Comparison of ENCODE assay signal across 22 mouse cellular contexts in the genomic region with DNA sequence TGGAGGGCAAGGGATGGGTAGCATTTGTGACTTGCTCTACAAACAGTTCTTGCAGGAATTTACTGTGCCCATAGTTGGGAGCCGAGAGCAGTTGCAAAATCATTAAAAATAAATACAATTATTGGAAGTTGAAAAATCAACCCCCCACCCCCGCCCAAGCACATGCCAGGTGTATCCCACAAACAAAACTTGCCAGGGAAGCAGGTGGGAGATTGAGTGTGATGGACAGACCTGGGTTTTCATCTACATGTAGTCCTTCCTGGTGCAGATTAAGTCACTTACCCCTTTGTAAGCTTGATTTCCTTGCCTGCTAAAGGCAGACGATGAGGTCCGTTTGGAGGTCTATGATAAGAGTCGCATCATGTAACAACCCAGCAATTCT.
DNase-seq lines count a peak whose midpoint lies in the region; ATAC-seq lines count a peak whose summit lies in the region.
"Had no signal": no experiment of that assay in that cellular context is flagged by ENCODE, and none has a peak within 500 bp of the region (broad histone marks: within the 10 kb centered on the region; RNA-seq: fewer than 3 reads in every experiment).

No protein-coding gene starts in this region.

- no peak overlapping the region for H3K4me2 ChIP-seq in heart, embryonic 11.5 days
- no peak overlapping the region for H3K4me2 ChIP-seq in midbrain, embryonic 11.5 days
- H3K4me2 ChIP-seq in midbrain, embryonic 15.5 days: no peak overlapping the region
- H3K4me2 ChIP-seq in neural tube, embryonic 15.5 days: no peak overlapping the region

- no peak overlapping the region for H3K27ac ChIP-seq in heart, embryonic 10.5 days
- no peak overlapping the region for H3K27ac ChIP-seq in heart, embryonic 11.5 days (ENCODE audit: low read depth, low read length)
- no peak overlapping the region for H3K27ac ChIP-seq in midbrain, embryonic 11.5 days (ENCODE audit: low read depth, low read length)
- no peak overlapping the region for H3K27ac ChIP-seq in midbrain, embryonic 15.5 days
- no peak overlapping the region for H3K27ac ChIP-seq in neural tube, embryonic 15.5 days (replicated peaks)

- H3K36me3 ChIP-seq in heart, embryonic 10.5 days: no peaks in the 10 kb centered on the region
- no peaks in the 10 kb centered on the region for H3K36me3 ChIP-seq in heart, embryonic 11.5 days (ENCODE audit: control insufficient read depth, insufficient read depth, low read length)
- no peaks in the 10 kb centered on the region for H3K36me3 ChIP-seq in midbrain, embryonic 11.5 days (ENCODE audit: control insufficient read depth, insufficient read depth, low read length)
- no peaks in the 10 kb centered on the region for H3K36me3 ChIP-seq in midbrain, embryonic 15.5 days (replicated peaks)
- H3K36me3 ChIP-seq in neural tube, embryonic 15.5 days: no peaks in the 10 kb centered on the region
- H3K36me3 ChIP-seq: G1E had no signal

- 71% methylated on average over 5 of the region's 5 CpGs for WGBS in heart, embryonic 10.5 days
- 72% methylated on average over 5 of the region's 5 CpGs for WGBS in heart, embryonic 11.5 days (ENCODE audit: insufficient replicate concordance)
- 69% methylated on average over 5 of the region's 5 CpGs for WGBS in midbrain, embryonic 11.5 days
- WGBS in midbrain, embryonic 15.5 days: 72% methylated on average over 5 of the region's 5 CpGs
- WGBS in neural tube, embryonic 15.5 days: 66% methylated on average over 5 of the region's 5 CpGs

- peak; percentile 56 for DNase-seq in heart, adult 11 months
- DNase-seq in heart, postnatal 14 days: no peak
- DNase-seq in heart, embryonic 10.5 days (ENCODE audit: low spot score): peak; percentile 24
- peak; percentile 59 for DNase-seq in midbrain, embryonic 11.5 days (ENCODE audit: low spot score, missing footprints)
- peak; percentile 10 for DNase-seq in neural tube, embryonic 10.5 days (ENCODE audit: extremely low spot score, low spot score)
- DNase-seq: adrenal gland, adult 2 months; adrenal gland, adult 8-10 months; adrenal gland, postnatal 10 days; adrenal gland, postnatal 14 days; adrenal gland, postnatal 25 days; adrenal gland, postnatal 36 days; B cell, adult 2 months; cerebellum, adult 11 months; cerebellum, adult 11-12 months had no signal

- H3K4me1 ChIP-seq in heart, embryonic 10.5 days: no peaks in the 10 kb centered on the region
- H3K4me1 ChIP-seq in heart, embryonic 11.5 days (ENCODE audit: control insufficient read depth, insufficient read depth, low read length): no peaks in the 10 kb centered on the region
- H3K4me1 ChIP-seq in midbrain, embryonic 11.5 days (ENCODE audit: control insufficient read depth, insufficient read depth, low read length): peaks cover 5% of the 10 kb centered on the region; the same call in 1 of the 2 replicates
- H3K4me1 ChIP-seq in midbrain, embryonic 15.5 days: peaks cover 13% of the 10 kb centered on the region
- H3K4me1 ChIP-seq in neural tube, embryonic 15.5 days: peaks cover 17% of the 10 kb centered on the region

- H3K27me3 ChIP-seq in heart, embryonic 10.5 days (ENCODE audit: insufficient read depth, poor library complexity, severe bottlenecking): peaks cover 20% of the 10 kb centered on the region; the same call in 1 of the 2 replicates
- H3K27me3 ChIP-seq in heart, embryonic 11.5 days (ENCODE audit: control insufficient read depth, insufficient read depth, low read length): no peaks in the 10 kb centered on the region
- H3K27me3 ChIP-seq in midbrain, embryonic 11.5 days (ENCODE audit: control insufficient read depth, insufficient read depth, low read length): no peaks in the 10 kb centered on the region; the same call in 1 of the 2 replicates
- peaks cover 18% of the 10 kb centered on the region for H3K27me3 ChIP-seq in midbrain, embryonic 15.5 days (replicated peaks)
- peaks cover 61% of the 10 kb centered on the region for H3K27me3 ChIP-seq in neural tube, embryonic 15.5 days (replicated peaks)
- H3K27me3 ChIP-seq: CH12.LX had no signal

- no peak overlapping the region for H3K9ac ChIP-seq in heart, embryonic 11.5 days (ENCODE audit: low read depth, low read length)
- H3K9ac ChIP-seq in midbrain, embryonic 11.5 days (ENCODE audit: low read length): no peak overlapping the region
- no peak overlapping the region for H3K9ac ChIP-seq in midbrain, embryonic 15.5 days
- H3K9ac ChIP-seq in neural tube, embryonic 15.5 days (replicated peaks): no peak overlapping the region

- no peaks in the 10 kb centered on the region for H3K9me3 ChIP-seq in heart, embryonic 10.5 days
- H3K9me3 ChIP-seq in heart, embryonic 11.5 days (replicated peaks; ENCODE audit: control insufficient read depth, low read length): no peaks in the 10 kb centered on the region
- H3K9me3 ChIP-seq in midbrain, embryonic 11.5 days (ENCODE audit: control insufficient read depth, low read length): no peaks in the 10 kb centered on the region
- no peaks in the 10 kb centered on the region for H3K9me3 ChIP-seq in midbrain, embryonic 15.5 days
- H3K9me3 ChIP-seq in neural tube, embryonic 15.5 days (replicated peaks): no peaks in the 10 kb centered on the region

- ATAC-seq in heart, embryonic 11.5 days (replicated peaks; ENCODE audit: insufficient number of reproducible peaks, low FRiP score, low TSS enrichment): no peak
- no peak for ATAC-seq in midbrain, embryonic 11.5 days (ENCODE audit: low FRiP score)
- ATAC-seq in midbrain, embryonic 15.5 days (replicated peaks): no peak
- no peak for ATAC-seq in neural tube, embryonic 15.5 days (ENCODE audit: low FRiP score)
- ATAC-seq: activated CD4-positive, CD25-positive, alpha-beta regulatory T cell, adult 4 months; CD4-positive, CD25-positive, alpha-beta regulatory T cell, adult 4 months; Patski had no signal

- H3K4me3 ChIP-seq in heart, embryonic 10.5 days: no peak overlapping the region
- no peak overlapping the region for H3K4me3 ChIP-seq in heart, embryonic 11.5 days (ENCODE audit: low read depth, low read length)
- no peak overlapping the region for H3K4me3 ChIP-seq in midbrain, embryonic 11.5 days (ENCODE audit: low read depth, low read length)
- no peak overlapping the region for H3K4me3 ChIP-seq in midbrain, embryonic 15.5 days
- no peak overlapping the region for H3K4me3 ChIP-seq in neural tube, embryonic 15.5 days (replicated peaks)

- intact Hi-C loops in heart, postnatal 14 days (cut with DNase I): loop anchor here (5.0 to 10.0 kb wide), 3 partner anchors 123 to 460 kb away; no protein-coding TSS in a partner anchor

Comparison
In these comparisons a context has a peak if more than half of its experiments do, and no peak if none do; other contexts are left out.
1. DNase-seq: peak in heart, adult 11 months (single experiment), heart, embryonic 10.5 days (single experiment), midbrain, embryonic 11.5 days (single experiment) and neural tube, embryonic 10.5 days (single experiment); none in heart, postnatal 14 days (0 of 2).